Mouse (Mus musculus) heart, embryonic 16.5 days (tissue): ENCODE measurements at regions not wholly inside any gene's neighbourhood (a gene's known extent, or its start where the extent isn't known, plus 50 kb on each side); places are given as distances from the start of the nearest gene placed in this dataset.

ENCODE experiments used
- ATAC-seq: fragments of 200-750 bp; cut with Nextera tagmentation; replicated peaks from 2 replicates; pipeline ENCODE4 v1.8.0; 2017; ENCODE audit warnings: moderate number of reproducible peaks; ENCODE audit not compliant: insufficient read depth, low FRiP score; ENCODE audit errors: extremely low read depth
- H3K27ac ChIP-seq: fragments of 300-500 bp; sonication (generic); 2 replicates; pipeline ENCODE4 v1.5.1; 2014; ENCODE audit warnings: mild to moderate bottlenecking, low read length, control low read depth, moderate library complexity
- H3K27me3 ChIP-seq: fragments of 300-500 bp; sonication (generic); 2 replicates; pipeline ENCODE4 v1.6.1; 2014; ENCODE audit warnings: low read length, mixed read lengths; ENCODE audit not compliant: control insufficient read depth, insufficient read depth
- H3K36me3 ChIP-seq: fragments of 300-500 bp; sonication (generic); 2 replicates; pipeline ENCODE4 v1.6.1; 2014; ENCODE audit not compliant: control insufficient read depth, insufficient read depth
- H3K4me1 ChIP-seq: fragments of 300-500 bp; sonication (generic); 2 replicates; pipeline ENCODE4 v1.6.1; 2014; ENCODE audit warnings: low read length, mixed read lengths; ENCODE audit not compliant: control insufficient read depth, insufficient read depth
- H3K4me2 ChIP-seq: fragments of 300-500 bp; sonication (generic); 2 replicates; pipeline ENCODE4 v1.6.1; 2014; ENCODE audit warnings: low read depth, mild to moderate bottlenecking, control low read depth, low read length
- H3K4me3 ChIP-seq: fragments of 300-500 bp; sonication (generic); 2 replicates; pipeline ENCODE4 v1.5.1; 2014; ENCODE audit warnings: mild to moderate bottlenecking, control low read depth, low read length
- H3K9ac ChIP-seq: fragments of 300-500 bp; sonication (generic); 2 replicates; pipeline ENCODE4 v1.6.1; 2014; ENCODE audit warnings: low read length, control low read depth
- H3K9me3 ChIP-seq: fragments of 300-500 bp; sonication (generic); replicated peaks from 2 replicates; pipeline ENCODE4 v1.6.1; 2016; ENCODE audit warnings: low read length; ENCODE audit not compliant: control insufficient read depth
- WGBS: fragments of 180-500 bp; shearing (Covaris S2); extraction: QIAGEN DNeasy Blood & Tissue Kit; methylation state at CpG from one replicate; pipeline ENCODE4 v1.1.7; 2014; 5-methylcytosine and 5-hydroxymethylcytosine counted together

DNA sequence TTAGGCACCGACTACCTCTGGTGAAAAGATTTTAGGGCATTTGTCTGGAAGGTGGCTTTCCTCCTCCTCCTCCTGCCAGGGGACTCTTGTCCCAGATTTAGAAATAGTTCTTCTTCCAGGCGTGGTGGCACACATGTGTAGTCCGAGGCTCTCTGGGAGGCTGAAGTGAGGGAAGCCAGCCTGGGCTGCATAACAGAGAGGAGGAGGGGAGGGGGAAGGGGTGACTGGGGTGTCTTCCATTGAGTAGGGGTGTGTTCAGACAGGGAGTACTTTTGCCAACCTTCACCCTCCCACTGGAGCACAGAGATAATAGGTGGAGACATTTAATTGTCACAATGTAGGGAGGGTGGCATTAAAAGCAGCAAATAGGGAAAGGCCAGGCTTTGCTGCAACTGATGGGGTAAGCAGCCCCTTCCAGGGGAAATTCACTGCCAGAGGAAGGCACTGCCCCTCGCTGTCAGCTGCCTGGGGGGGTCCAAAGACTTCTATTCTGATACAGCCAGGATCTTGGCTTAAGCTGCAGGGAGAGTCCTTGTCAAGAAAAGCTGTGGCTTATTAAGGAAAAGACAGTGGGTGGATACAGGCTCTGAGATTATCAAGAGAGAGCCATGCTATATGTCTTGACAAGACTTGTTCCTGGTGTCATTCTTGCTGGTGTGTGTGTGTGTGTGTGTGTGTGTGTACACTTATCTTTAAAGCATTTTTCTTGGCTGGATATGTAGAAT lies 83.9 kb downstream of the Bbs10 start:
- H3K4me3 ChIP-seq, result no peak overlapping the region
- 33% methylated on average over 4 of the region's 4 CpGs for WGBS
- H3K4me1 ChIP-seq, result no peaks in the 10 kb centered on the region
- H3K36me3 ChIP-seq, result no peaks in the 10 kb centered on the region
- no peaks in the 10 kb centered on the region for H3K9me3 ChIP-seq
- ATAC-seq, result no peak
- no peak overlapping the region for H3K27ac ChIP-seq
- no peaks in the 10 kb centered on the region for H3K27me3 ChIP-seq
- no peak overlapping the region for H3K9ac ChIP-seq
- H3K4me2 ChIP-seq, result peak overlapping the region; percentile 33

DNA sequence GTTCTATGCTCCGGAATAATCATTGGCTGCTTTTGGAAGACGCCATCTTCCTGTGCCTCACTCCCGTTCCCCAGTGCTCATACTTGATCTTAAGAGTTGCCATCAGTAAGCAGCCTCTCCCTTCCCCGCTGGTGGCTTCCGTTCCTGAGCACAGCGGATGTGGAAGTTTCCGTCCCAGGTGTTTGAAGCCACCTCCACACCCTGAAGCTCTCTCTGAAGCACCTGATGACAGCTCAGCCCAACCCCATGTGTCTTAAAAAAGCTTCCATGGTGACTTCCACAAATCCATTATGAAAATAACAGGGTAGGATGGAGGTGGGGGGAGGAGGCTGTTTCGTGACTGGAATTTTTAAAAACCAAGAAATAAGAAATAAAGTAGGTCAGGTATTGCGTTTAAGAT lies 87.1 kb downstream of the Bbs10 start:
- no peak overlapping the region for H3K4me2 ChIP-seq
- no peaks in the 10 kb centered on the region for H3K9me3 ChIP-seq
- no peak for ATAC-seq
- no peaks in the 10 kb centered on the region for H3K36me3 ChIP-seq
- H3K4me1 ChIP-seq, result peaks cover 6% of the 10 kb centered on the region; the same call in 1 of the 2 replicates
- no peak overlapping the region for H3K4me3 ChIP-seq
- no peaks in the 10 kb centered on the region for H3K27me3 ChIP-seq
- 77% methylated on average over 9 of the region's 9 CpGs for WGBS
- H3K9ac ChIP-seq, result no peak overlapping the region
- H3K27ac ChIP-seq, result no peak overlapping the region

DNA sequence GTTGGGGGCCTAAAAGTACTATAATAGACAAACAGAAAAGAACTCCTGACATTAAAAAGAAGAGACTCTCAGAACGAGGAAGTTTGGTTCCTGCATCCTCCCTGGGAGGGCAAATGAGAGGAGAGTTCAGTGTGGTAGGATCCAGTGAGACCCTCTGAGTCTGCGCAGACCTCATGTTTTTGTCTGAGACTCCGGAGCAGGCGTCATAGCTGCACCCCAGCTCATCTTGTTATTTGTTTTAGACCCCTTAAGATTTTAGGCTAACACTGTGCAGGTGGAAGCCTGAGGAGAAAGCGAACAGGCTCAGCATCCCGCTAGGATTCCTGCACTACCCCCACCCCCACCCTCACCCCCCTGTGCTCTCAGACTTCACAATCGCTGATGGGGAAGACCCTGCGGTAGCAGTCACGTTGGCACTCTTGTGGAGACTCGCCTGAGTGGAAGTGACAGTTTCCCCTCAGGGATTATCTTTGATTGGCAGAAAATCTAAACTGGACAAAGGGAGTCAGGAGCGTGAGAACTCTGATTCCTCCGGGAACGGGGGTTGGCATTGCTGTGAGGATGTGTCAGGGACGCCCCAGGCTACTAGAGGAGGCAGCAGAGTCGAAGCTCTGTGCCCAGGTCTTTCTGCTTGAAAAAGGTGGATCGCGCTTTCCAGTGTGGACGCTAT lies 85.0 kb upstream of the Nap1l1 start:
- Histone ChIP-seq H3K9ac (no peak overlapping the region), H3K4me1 (peaks cover 8% of the 10 kb centered on the region; the same call in 1 of the 2 replicates), H3K4me3 (no peak overlapping the region), H3K27ac (no peak overlapping the region), H3K27me3 (no peaks in the 10 kb centered on the region), H3K4me2 (no peak overlapping the region), H3K36me3 (no peaks in the 10 kb centered on the region), H3K9me3 (no peaks in the 10 kb centered on the region)
- ATAC-seq, result no peak
- WGBS, result 49% methylated on average over 18 of the region's 18 CpGs

DNA sequence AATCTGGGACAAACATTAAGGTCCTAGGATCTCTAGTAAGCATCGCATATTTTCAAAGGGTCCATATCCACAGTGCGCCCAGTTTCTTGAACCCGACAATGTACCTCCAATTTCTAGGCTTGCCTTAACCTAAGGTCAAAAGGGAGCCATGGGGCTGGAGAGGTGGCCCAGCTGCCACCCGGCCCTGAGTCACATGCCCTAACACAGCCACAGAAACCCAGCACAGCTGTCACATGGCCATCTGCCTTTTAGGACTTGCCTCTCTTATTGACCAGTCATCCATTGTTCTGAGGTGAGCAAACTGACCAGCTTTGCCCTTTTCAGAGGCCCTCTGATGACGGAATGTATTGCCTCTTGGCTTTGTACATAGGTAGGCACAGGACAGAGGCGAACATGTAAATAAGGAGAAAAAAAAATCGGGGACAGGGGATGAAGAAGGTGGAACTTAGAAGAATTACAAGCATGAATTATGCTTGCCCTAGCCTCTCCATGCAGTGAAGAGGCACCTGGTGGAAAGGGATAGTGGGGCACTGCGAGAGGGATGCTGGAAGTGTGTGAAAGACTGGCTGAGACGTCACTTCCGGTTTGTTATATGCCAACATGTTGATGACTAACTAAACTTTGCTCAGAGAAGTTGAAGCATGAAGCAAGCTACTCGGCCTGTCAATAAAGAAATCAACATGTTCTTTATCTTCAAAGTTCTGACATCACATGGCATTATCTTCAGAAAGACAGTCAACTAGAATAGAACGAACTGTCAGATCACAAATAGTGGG lies 84.3 kb upstream of the Nap1l1 start:
- H3K27me3 ChIP-seq, result no peaks in the 10 kb centered on the region
- H3K4me2 ChIP-seq, result no peak overlapping the region
- H3K9ac ChIP-seq, result no peak overlapping the region
- no peaks in the 10 kb centered on the region; the same call in 1 of the 2 replicates for H3K9me3 ChIP-seq
- H3K27ac ChIP-seq, result no peak overlapping the region
- no peak overlapping the region for H3K4me3 ChIP-seq
- H3K4me1 ChIP-seq, result peaks cover 8% of the 10 kb centered on the region; the same call in 1 of the 2 replicates
- ATAC-seq, result no peak
- no peaks in the 10 kb centered on the region for H3K36me3 ChIP-seq
- WGBS, result 77% methylated on average over 12 of the region's 12 CpGs

DNA sequence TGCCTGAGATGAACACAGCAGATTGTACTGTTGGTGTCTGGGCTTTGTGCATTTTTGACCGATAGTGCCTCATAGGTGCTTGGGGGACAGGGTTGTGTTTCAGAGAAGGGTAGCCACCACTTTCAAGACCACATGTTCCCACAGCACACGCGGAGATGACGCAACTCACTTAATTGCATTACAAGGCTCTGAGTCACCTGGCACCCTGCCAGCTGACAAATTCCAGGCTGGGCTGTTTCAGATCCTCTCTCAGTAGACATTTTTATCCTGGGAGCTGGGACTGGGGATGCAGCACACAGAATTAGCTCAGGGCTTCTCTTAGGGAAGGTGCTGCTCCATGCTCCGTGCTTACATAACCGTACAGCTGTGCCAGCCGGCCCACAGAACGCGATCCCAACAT lies 83.1 kb upstream of the Nap1l1 start:
- WGBS, result 10% methylated on average over 9 of the region's 9 CpGs
- peak overlapping the region; percentile 52 for H3K4me2 ChIP-seq
- H3K27me3 ChIP-seq, result no peaks in the 10 kb centered on the region
- H3K36me3 ChIP-seq, result no peaks in the 10 kb centered on the region
- H3K9me3 ChIP-seq, result no peaks in the 10 kb centered on the region; the same call in 1 of the 2 replicates
- peak; percentile 83 for ATAC-seq
- peaks cover 8% of the 10 kb centered on the region; the same call in 1 of the 2 replicates for H3K4me1 ChIP-seq
- peak overlapping the region; percentile 27 for H3K4me3 ChIP-seq
- H3K27ac ChIP-seq, result peak overlapping the region; percentile 29; the same call in 1 of the 2 replicates
- no peak overlapping the region for H3K9ac ChIP-seq

DNA sequence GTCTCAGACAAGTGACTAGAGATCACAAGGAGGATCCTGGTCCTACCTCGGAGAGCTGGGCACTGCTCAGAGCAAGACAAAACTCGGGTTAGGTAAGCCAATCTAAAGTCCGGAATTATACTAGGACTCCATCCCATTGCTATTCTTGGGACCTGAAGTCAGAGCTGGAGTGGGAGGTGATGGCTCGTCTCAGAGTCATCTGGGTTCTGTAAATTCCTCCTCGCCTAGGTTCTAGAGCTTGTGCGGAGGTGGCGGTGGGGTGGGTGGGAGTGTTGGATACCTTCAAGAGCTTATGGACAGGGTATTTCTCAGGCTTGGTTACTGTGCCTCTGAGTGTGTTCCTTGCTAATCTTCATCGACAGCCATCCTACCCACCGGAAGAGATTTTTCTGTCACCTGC lies 78.6 kb upstream of the Nap1l1 start:
- no peak overlapping the region for H3K27ac ChIP-seq
- H3K9me3 ChIP-seq, result no peaks in the 10 kb centered on the region; the same call in 1 of the 2 replicates
- no peak overlapping the region for H3K9ac ChIP-seq
- no peaks in the 10 kb centered on the region for H3K27me3 ChIP-seq
- ATAC-seq, result no peak
- peaks cover 8% of the 10 kb centered on the region; the same call in 1 of the 2 replicates for H3K4me1 ChIP-seq
- 81% methylated on average over 9 of the region's 9 CpGs for WGBS
- H3K4me2 ChIP-seq, result no peak overlapping the region
- no peak overlapping the region for H3K4me3 ChIP-seq
- no peaks in the 10 kb centered on the region for H3K36me3 ChIP-seq

DNA sequence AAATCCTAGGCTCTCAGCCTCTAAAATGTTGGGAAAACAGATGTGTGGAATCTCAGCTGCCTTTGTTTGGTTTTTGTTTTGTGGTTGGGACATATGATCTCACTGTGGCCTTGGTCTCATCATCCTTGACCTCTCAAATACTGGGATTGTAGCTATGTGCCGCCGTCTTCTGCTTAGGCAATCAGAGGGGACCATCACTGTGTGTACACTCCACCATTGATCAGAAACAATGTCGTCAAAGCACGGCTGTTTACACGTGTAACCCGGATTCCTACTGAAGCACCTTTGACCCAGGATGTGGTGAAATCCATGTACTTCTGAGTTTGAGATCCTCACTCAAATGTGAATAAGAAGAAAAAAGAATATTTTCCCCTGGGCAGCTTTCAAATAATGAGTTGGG lies 68.0 kb upstream of the Nap1l1 start:
- ATAC-seq, result no peak
- H3K4me1 ChIP-seq, result no peaks in the 10 kb centered on the region; the same call in 1 of the 2 replicates
- H3K4me3 ChIP-seq, result no peak overlapping the region
- WGBS, result 93% methylated on average over 6 of the region's 6 CpGs
- no peak overlapping the region for H3K4me2 ChIP-seq
- no peaks in the 10 kb centered on the region for H3K36me3 ChIP-seq
- no peak overlapping the region for H3K27ac ChIP-seq
- no peaks in the 10 kb centered on the region for H3K9me3 ChIP-seq
- H3K9ac ChIP-seq, result no peak overlapping the region
- no peaks in the 10 kb centered on the region for H3K27me3 ChIP-seq

DNA sequence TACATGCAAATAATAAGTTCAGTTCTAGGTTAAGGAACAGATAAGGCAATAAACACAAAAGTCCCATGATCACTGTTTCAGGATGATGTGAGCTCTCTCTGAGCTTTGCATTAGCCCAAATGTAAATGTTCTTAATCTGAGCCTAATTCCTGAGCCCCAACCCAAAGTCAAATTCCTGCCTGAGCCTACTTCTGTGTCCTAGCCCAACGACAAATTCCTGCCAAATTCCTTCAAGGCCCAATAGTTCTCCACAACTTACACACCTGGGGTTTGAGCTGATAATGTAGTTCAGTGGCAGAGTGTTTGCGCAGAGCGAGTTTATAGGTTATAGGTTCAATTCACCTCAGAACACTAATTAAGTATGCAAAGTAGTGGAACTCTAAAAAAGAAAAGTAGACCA lies 64.1 kb upstream of the Nap1l1 start:
- no peak overlapping the region for H3K9ac ChIP-seq
- H3K4me1 ChIP-seq, result no peaks in the 10 kb centered on the region; the same call in 1 of the 2 replicates
- no peak overlapping the region for H3K4me2 ChIP-seq
- 78% methylated on average over 3 of the region's 3 CpGs for WGBS
- H3K27me3 ChIP-seq, result no peaks in the 10 kb centered on the region
- no peak overlapping the region for H3K27ac ChIP-seq
- H3K9me3 ChIP-seq, result no peaks in the 10 kb centered on the region
- no peak overlapping the region for H3K4me3 ChIP-seq
- H3K36me3 ChIP-seq, result no peaks in the 10 kb centered on the region
- ATAC-seq, result no peak

DNA sequence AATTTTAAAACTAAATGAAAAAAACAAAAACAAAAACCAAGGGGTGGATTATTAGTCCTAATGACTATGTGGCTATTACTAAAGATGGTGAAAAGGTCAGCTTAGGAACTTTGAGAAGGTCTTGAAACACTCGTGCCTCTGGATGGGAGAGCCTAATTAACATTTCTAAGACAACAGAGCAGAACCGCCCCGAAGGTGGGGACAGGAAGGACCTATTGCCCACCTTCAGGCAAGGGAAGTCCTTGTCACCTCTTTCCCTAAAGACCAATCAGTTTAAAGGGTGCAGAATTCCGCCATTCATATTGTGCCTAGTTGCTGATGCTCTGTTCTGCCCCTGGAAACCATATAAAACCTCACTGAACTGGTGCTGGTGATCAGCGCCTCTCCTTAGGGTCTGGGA lies 63.5 kb upstream of the Nap1l1 start:
- H3K36me3 ChIP-seq, result no peaks in the 10 kb centered on the region
- no peak overlapping the region for H3K9ac ChIP-seq
- no peaks in the 10 kb centered on the region for H3K27me3 ChIP-seq
- no peak overlapping the region for H3K4me2 ChIP-seq
- 81% methylated on average over 5 of the region's 5 CpGs for WGBS
- H3K27ac ChIP-seq, result no peak overlapping the region
- no peaks in the 10 kb centered on the region; the same call in 1 of the 2 replicates for H3K4me1 ChIP-seq
- no peaks in the 10 kb centered on the region for H3K9me3 ChIP-seq
- H3K4me3 ChIP-seq, result no peak overlapping the region
- ATAC-seq, result no peak
